Mouse (Mus musculus): Measurements from ENCODE around the gene Ccdc194. TPM values are rescaled to one million over a fixed set of nuclear protein-coding genes. Genes with fewer than 3 reads are reported as not detected.

The Ccdc194 gene
- total and polyA plus RNA-seq, 2 experiments from 2014 or later, result 0.27 TPM; not detected in 1

DNA sequence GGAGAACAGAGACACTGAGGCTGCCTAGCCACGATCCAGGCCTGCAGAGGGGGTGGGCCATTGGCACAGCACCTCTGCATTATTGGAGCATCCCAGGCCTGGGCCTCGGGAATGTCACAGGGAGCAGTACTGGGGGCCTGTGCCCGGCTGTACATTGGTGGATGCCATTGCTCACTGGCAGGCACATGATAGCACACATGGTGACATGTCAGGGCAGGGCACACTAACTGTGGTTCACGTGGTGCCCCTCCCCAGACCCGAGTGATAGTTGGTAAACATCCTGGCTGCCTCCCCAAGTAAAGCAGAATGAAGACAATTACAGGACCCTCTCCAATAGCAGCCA lies 54.6 kb downstream of the Ccdc194 start:
- no peak for ATAC-seq (ENCODE audit: low FRiP score)
- no peak overlapping the region for H3K4me2 ChIP-seq (ENCODE audit: low read depth, low read length, poor library complexity, severe bottlenecking)
- no peak overlapping the region for H3K27ac ChIP-seq (ENCODE audit: low read depth, low read length)
- no peaks in the 10 kb centered on the region for H3K4me1 ChIP-seq (ENCODE audit: insufficient read depth, low read length)
- no peak for DNase-seq (ENCODE audit: low spot score)
- H3K9me3 ChIP-seq (ENCODE audit: low read length), result no peaks in the 10 kb centered on the region
- H3K36me3 ChIP-seq (ENCODE audit: insufficient read depth, low read length), result peaks cover 37% of the 10 kb centered on the region
- no peak overlapping the region for H3K4me3 ChIP-seq (ENCODE audit: low read depth, low read length)
- no peak overlapping the region for H3K9ac ChIP-seq (replicated peaks; ENCODE audit: low read length, poor library complexity, severe bottlenecking)
- 84% methylated on average over 5 of the region's 5 CpGs for WGBS
- no peak for TF ChIP-seq CTCF (IDR thresholded peaks at IDR 0.05)
- H3K27me3 ChIP-seq (ENCODE audit: insufficient read depth, low read length), result no peaks in the 10 kb centered on the region

DNA sequence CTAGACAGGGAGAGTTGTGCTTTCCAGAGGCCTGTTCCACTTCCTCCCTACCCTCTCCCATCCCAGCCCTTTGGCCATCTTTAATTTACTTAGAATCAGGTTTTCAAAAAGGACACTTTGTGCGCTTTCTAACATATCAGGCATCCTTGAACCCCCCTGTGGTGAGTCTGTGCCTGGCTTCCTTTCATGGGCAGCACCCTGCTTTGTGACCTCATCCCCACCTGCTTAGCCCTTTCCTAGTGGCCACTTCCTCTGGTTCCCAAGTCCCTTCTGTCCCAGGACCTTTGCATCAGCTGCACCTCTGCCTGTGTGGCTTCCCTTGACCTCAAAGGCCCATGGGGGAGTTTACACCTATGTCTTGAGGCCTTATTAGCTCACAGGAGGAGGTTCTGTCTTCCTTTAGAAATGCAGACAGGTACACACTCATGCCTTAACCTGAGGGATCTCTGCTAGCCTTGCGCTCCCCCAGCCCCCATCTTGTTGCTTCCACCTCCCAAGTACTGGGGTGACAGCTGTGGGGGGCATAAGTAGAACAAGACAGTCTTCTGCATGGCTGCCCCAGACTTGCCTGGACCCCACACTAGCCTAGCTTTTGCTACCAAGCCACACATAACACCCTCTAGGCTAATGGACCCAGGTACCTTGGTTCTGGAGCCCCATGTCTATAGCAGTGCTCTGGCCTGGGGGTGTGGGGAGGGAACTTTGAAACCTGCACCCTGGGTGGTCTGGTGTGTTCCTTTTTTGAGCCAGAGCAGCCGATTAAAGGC lies 55.2 kb downstream of the Ccdc194 start:
- H3K4me3 ChIP-seq (ENCODE audit: low read depth, low read length), result peak overlapping the region; percentile 65; the same call in 1 of the 2 replicates
- DNase-seq (ENCODE audit: low spot score) (no peak), ATAC-seq (ENCODE audit: low FRiP score) (no peak)
- no peak overlapping the region for H3K27ac ChIP-seq (ENCODE audit: low read depth, low read length)
- 80% methylated on average over 3 of the region's 3 CpGs for WGBS
- H3K9me3 ChIP-seq (ENCODE audit: low read length), result no peaks in the 10 kb centered on the region
- H3K36me3 ChIP-seq (ENCODE audit: insufficient read depth, low read length), result peaks cover 37% of the 10 kb centered on the region
- no peak for TF ChIP-seq CTCF (IDR thresholded peaks at IDR 0.05)
- peak overlapping the region; percentile 70 for H3K9ac ChIP-seq (replicated peaks; ENCODE audit: low read length, poor library complexity, severe bottlenecking)
- no peaks in the 10 kb centered on the region for H3K27me3 ChIP-seq (ENCODE audit: insufficient read depth, low read length)
- H3K4me1 ChIP-seq (ENCODE audit: insufficient read depth, low read length), result no peaks in the 10 kb centered on the region
- H3K4me2 ChIP-seq (ENCODE audit: low read depth, low read length, poor library complexity, severe bottlenecking), result peak overlapping the region; percentile 55

Other genes with a start within 250 kb of the Ccdc194 start
- gene Use1, start 158.9 kb downstream of the Ccdc194 start, total RNA-seq (2014; rRNA removed), result 131 and 140 TPM in 2 replicates
- gene Use1, start 158.9 kb downstream of the Ccdc194 start, polyA plus RNA-seq (2015; fragmentation: Nextera tagmentation; extraction: Ambion mirVana), result 132 and 136 TPM in 2 replicates
- 9.4 and 10.5 TPM in 2 replicates for gene Ocel1, start 154.4 kb downstream of the Ccdc194 start, total RNA-seq (2014; rRNA removed)
- gene Ocel1, start 154.4 kb downstream of the Ccdc194 start, polyA plus RNA-seq (2015; fragmentation: Nextera tagmentation; extraction: Ambion mirVana), result 5.4 and 5.5 TPM in 2 replicates
- gene Nr2f6, start 143.8 kb downstream of the Ccdc194 start, total RNA-seq (2014; rRNA removed), result 95.6 and 106 TPM in 2 replicates
- 31.1 and 32.9 TPM in 2 replicates for gene Nr2f6, start 143.8 kb downstream of the Ccdc194 start, polyA plus RNA-seq (2015; fragmentation: Nextera tagmentation; extraction: Ambion mirVana)
- 3.0 and 4.4 TPM in 2 replicates for gene Ushbp1, start 129.9 kb downstream of the Ccdc194 start, total RNA-seq (2014; rRNA removed)
- 3.9 and 4.3 TPM in 2 replicates for gene Ushbp1, start 129.9 kb downstream of the Ccdc194 start, polyA plus RNA-seq (2015; fragmentation: Nextera tagmentation; extraction: Ambion mirVana)
- 78.1 and 124 TPM in 2 replicates for gene Babam1, start 128.8 kb downstream of the Ccdc194 start, total RNA-seq (2014; rRNA removed)
- gene Babam1, start 128.8 kb downstream of the Ccdc194 start, polyA plus RNA-seq (2015; fragmentation: Nextera tagmentation; extraction: Ambion mirVana), result 90.2 and 98.4 TPM in 2 replicates
- gene Ankle1, start 119.7 kb downstream of the Ccdc194 start, total RNA-seq (2014; rRNA removed), result 1.2 and 2.2 TPM in 2 replicates
- 1.1 and 1.2 TPM in 2 replicates for gene Ankle1, start 119.7 kb downstream of the Ccdc194 start, polyA plus RNA-seq (2015; fragmentation: Nextera tagmentation; extraction: Ambion mirVana)
- 289 and 323 TPM in 2 replicates for gene Abhd8, start 62.1 kb downstream of the Ccdc194 start, total RNA-seq (2014; rRNA removed)
- 205 and 213 TPM in 2 replicates for gene Abhd8, start 62.1 kb downstream of the Ccdc194 start, polyA plus RNA-seq (2015; fragmentation: Nextera tagmentation; extraction: Ambion mirVana)
- 105 and 119 TPM in 2 replicates for gene Mrpl34, start 60.8 kb downstream of the Ccdc194 start, total RNA-seq (2014; rRNA removed)
- 163 and 165 TPM in 2 replicates for gene Mrpl34, start 60.8 kb downstream of the Ccdc194 start, polyA plus RNA-seq (2015; fragmentation: Nextera tagmentation; extraction: Ambion mirVana)
- 187 and 211 TPM in 2 replicates for gene Dda1, start 56.5 kb downstream of the Ccdc194 start, total RNA-seq (2014; rRNA removed)
- 267 and 269 TPM in 2 replicates for gene Dda1, start 56.5 kb downstream of the Ccdc194 start, polyA plus RNA-seq (2015; fragmentation: Nextera tagmentation; extraction: Ambion mirVana)
- gene Ano8, start 39.7 kb downstream of the Ccdc194 start, total RNA-seq (2014; rRNA removed), result 81.6 and 82.2 TPM in 2 replicates
- 5.4 and 5.6 TPM in 2 replicates for gene Ano8, start 39.7 kb downstream of the Ccdc194 start, polyA plus RNA-seq (2015; fragmentation: Nextera tagmentation; extraction: Ambion mirVana)
- 28.0 and 31.5 TPM in 2 replicates for gene Gtpbp3, start 37.6 kb downstream of the Ccdc194 start, total RNA-seq (2014; rRNA removed)
- gene Gtpbp3, start 37.6 kb downstream of the Ccdc194 start, polyA plus RNA-seq (2015; fragmentation: Nextera tagmentation; extraction: Ambion mirVana), result 11.4 and 11.5 TPM in 2 replicates
- gene Plvap, start 14.0 kb downstream of the Ccdc194 start, total RNA-seq (2014; rRNA removed), result 4.8 and 7.6 TPM in 2 replicates
- 9.0 and 10.4 TPM in 2 replicates for gene Plvap, start 14.0 kb downstream of the Ccdc194 start, polyA plus RNA-seq (2015; fragmentation: Nextera tagmentation; extraction: Ambion mirVana)
- 12.6 and 15.3 TPM in 2 replicates for gene Bst2, start 11.7 kb upstream of the Ccdc194 start, total RNA-seq (2014; rRNA removed)
- 15.3 and 17.6 TPM in 2 replicates for gene Bst2, start 11.7 kb upstream of the Ccdc194 start, polyA plus RNA-seq (2015; fragmentation: Nextera tagmentation; extraction: Ambion mirVana)
- gene Mvb12a, start 17.2 kb upstream of the Ccdc194 start, total RNA-seq (2014; rRNA removed), result 77.4 and 79.2 TPM in 2 replicates
- gene Mvb12a, start 17.2 kb upstream of the Ccdc194 start, polyA plus RNA-seq (2015; fragmentation: Nextera tagmentation; extraction: Ambion mirVana), result 81.4 and 82.6 TPM in 2 replicates
- gene Tmem221, start 33.2 kb upstream of the Ccdc194 start, total RNA-seq (2014; rRNA removed), result 0.11 and 0.14 TPM in 2 replicates
- 0.20 TPM in 1 of 2 replicates, not detected in the other for gene Tmem221, start 33.2 kb upstream of the Ccdc194 start, polyA plus RNA-seq (2015; fragmentation: Nextera tagmentation; extraction: Ambion mirVana)
- 0.55 TPM in 1 of 2 replicates, not detected in the other for gene Nxnl1, start 40.9 kb upstream of the Ccdc194 start, total RNA-seq (2014; rRNA removed)
- gene Nxnl1, start 40.9 kb upstream of the Ccdc194 start, polyA plus RNA-seq (2015; fragmentation: Nextera tagmentation; extraction: Ambion mirVana), result 0.05 and 0.12 TPM in 2 replicates
- gene Slc27a1, start 43.2 kb upstream of the Ccdc194 start, total RNA-seq (2014; rRNA removed), result 150 and 160 TPM in 2 replicates
- gene Slc27a1, start 43.2 kb upstream of the Ccdc194 start, polyA plus RNA-seq (2015; fragmentation: Nextera tagmentation; extraction: Ambion mirVana), result 99.7 and 110 TPM in 2 replicates
- 333 and 399 TPM in 2 replicates for gene Pgls, start 66.5 kb upstream of the Ccdc194 start, total RNA-seq (2014; rRNA removed)
- gene Pgls, start 66.5 kb upstream of the Ccdc194 start, polyA plus RNA-seq (2015; fragmentation: Nextera tagmentation; extraction: Ambion mirVana), result 293 and 300 TPM in 2 replicates
- 5.3 and 5.9 TPM in 2 replicates for gene Fam129c, start 71.9 kb upstream of the Ccdc194 start, total RNA-seq (2014; rRNA removed)
- 4.5 and 4.7 TPM in 2 replicates for gene Fam129c, start 71.9 kb upstream of the Ccdc194 start, polyA plus RNA-seq (2015; fragmentation: Nextera tagmentation; extraction: Ambion mirVana)
- gene Colgalt1, start 85.3 kb upstream of the Ccdc194 start, total RNA-seq (2014; rRNA removed), result 104 and 106 TPM in 2 replicates
- 62.8 TPM in 2 replicates for gene Colgalt1, start 85.3 kb upstream of the Ccdc194 start, polyA plus RNA-seq (2015; fragmentation: Nextera tagmentation; extraction: Ambion mirVana)
- gene Unc13a, start 146.0 kb upstream of the Ccdc194 start, total RNA-seq (2014; rRNA removed), result 69.0 and 70.8 TPM in 2 replicates
- gene Unc13a, start 146.0 kb upstream of the Ccdc194 start, polyA plus RNA-seq (2015; fragmentation: Nextera tagmentation; extraction: Ambion mirVana), result 14.5 and 16.2 TPM in 2 replicates
- gene Jak3, start 150.6 kb upstream of the Ccdc194 start, total RNA-seq (2014; rRNA removed), result 9.0 and 12.3 TPM in 2 replicates
- 6.4 and 7.1 TPM in 2 replicates for gene Jak3, start 150.6 kb upstream of the Ccdc194 start, polyA plus RNA-seq (2015; fragmentation: Nextera tagmentation; extraction: Ambion mirVana)
- not detected in 2 replicates for gene Insl3, start 163.5 kb upstream of the Ccdc194 start, total RNA-seq (2014; rRNA removed)
- gene Insl3, start 163.5 kb upstream of the Ccdc194 start, polyA plus RNA-seq (2015; fragmentation: Nextera tagmentation; extraction: Ambion mirVana), result 1.2 and 2.1 TPM in 2 replicates
- 0.24 and 1.6 TPM in 2 replicates for gene B3gnt3, start 176.1 kb upstream of the Ccdc194 start, total RNA-seq (2014; rRNA removed)
- 0.31 and 0.50 TPM in 2 replicates for gene B3gnt3, start 176.1 kb upstream of the Ccdc194 start, polyA plus RNA-seq (2015; fragmentation: Nextera tagmentation; extraction: Ambion mirVana)
- gene Fcho1, start 200.0 kb upstream of the Ccdc194 start, total RNA-seq (2014; rRNA removed), result 109 and 114 TPM in 2 replicates
- 88.4 and 89.5 TPM in 2 replicates for gene Fcho1, start 200.0 kb upstream of the Ccdc194 start, polyA plus RNA-seq (2015; fragmentation: Nextera tagmentation; extraction: Ambion mirVana)

Measured in midbrain, postnatal 0 days (tissue).